Mouse (Mus musculus): ENCODE data around the gene Cntnap1. TPM values are rescaled to one million over a fixed set of nuclear protein-coding genes. Genes with fewer than 3 reads are reported as not detected.
A peak's percentile ranks its signal among the peaks of the same experiment; 100 is the strongest.

The Cntnap1 gene
- polyA plus RNA-seq, 1 experiment, result 0.01 TPM

GRCm38 (mm10) chr11:101186526-101187247 lies 16.4 kb downstream of the Cntnap1 start:
- TF ChIP-seq GATA1 (IDR thresholded peaks at IDR 0.05; ENCODE audit: low read length), result no peak

- TF ChIP-seq GATA1 (IDR thresholded peaks at IDR 0.05; ENCODE audit: low read length), result no peak
Observed at GRCm38 (mm10) chr11:101187541-101187940, 17.2 kb downstream of the Cntnap1 start.

- no peak for TF ChIP-seq GATA1 (IDR thresholded peaks at IDR 0.05; ENCODE audit: low read length)
Observed at GRCm38 (mm10) chr11:101188166-101188805, 18.0 kb downstream of the Cntnap1 start.

- peak; percentile 59 for TF ChIP-seq GATA1 (IDR thresholded peaks at IDR 0.05; ENCODE audit: low read length)
Observed at GRCm38 (mm10) chr11:101189495-101190180, 19.3 kb downstream of the Cntnap1 start.

- no peak for TF ChIP-seq GATA1 (IDR thresholded peaks at IDR 0.05; ENCODE audit: low read length)
Observed at GRCm38 (mm10) chr11:101190181-101190912, 20.0 kb downstream of the Cntnap1 start.

- TF ChIP-seq GATA1 (IDR thresholded peaks at IDR 0.05; ENCODE audit: low read length), result no peak
Observed at GRCm38 (mm10) chr11:101190913-101191907, 20.9 kb downstream of the Cntnap1 start.

- no peak for TF ChIP-seq GATA1 (IDR thresholded peaks at IDR 0.05; ENCODE audit: low read length)
Observed at GRCm38 (mm10) chr11:101191919-101192470, 21.7 kb downstream of the Cntnap1 start.

- no peak for TF ChIP-seq GATA1 (IDR thresholded peaks at IDR 0.05; ENCODE audit: low read length)
Observed at GRCm38 (mm10) chr11:101192646-101193045, 22.3 kb downstream of the Cntnap1 start.

- no peak for TF ChIP-seq GATA1 (IDR thresholded peaks at IDR 0.05; ENCODE audit: low read length)
Observed at GRCm38 (mm10) chr11:101193076-101193475, 22.8 kb downstream of the Cntnap1 start.

- TF ChIP-seq GATA1 (IDR thresholded peaks at IDR 0.05; ENCODE audit: low read length), result no peak
Observed at GRCm38 (mm10) chr11:101194137-101194536, 23.8 kb downstream of the Cntnap1 start.

GRCm38 (mm10) chr11:101194643-101195042 lies 24.3 kb downstream of the Cntnap1 start:
- TF ChIP-seq GATA1 (IDR thresholded peaks at IDR 0.05; ENCODE audit: low read length), result no peak

- no peak for TF ChIP-seq GATA1 (IDR thresholded peaks at IDR 0.05; ENCODE audit: low read length)
Observed at GRCm38 (mm10) chr11:101195101-101195500, 24.8 kb downstream of the Cntnap1 start.

GRCm38 (mm10) chr11:101195571-101195970 lies 25.2 kb downstream of the Cntnap1 start:
- TF ChIP-seq GATA1 (IDR thresholded peaks at IDR 0.05; ENCODE audit: low read length), result no peak

GRCm38 (mm10) chr11:101196175-101196574 lies 25.9 kb downstream of the Cntnap1 start:
- TF ChIP-seq GATA1 (IDR thresholded peaks at IDR 0.05; ENCODE audit: low read length), result no peak

Data from G1E-ER4 (cell line).